Mouse (Mus musculus): Measurements from ENCODE around the gene Agap2.

DNA sequence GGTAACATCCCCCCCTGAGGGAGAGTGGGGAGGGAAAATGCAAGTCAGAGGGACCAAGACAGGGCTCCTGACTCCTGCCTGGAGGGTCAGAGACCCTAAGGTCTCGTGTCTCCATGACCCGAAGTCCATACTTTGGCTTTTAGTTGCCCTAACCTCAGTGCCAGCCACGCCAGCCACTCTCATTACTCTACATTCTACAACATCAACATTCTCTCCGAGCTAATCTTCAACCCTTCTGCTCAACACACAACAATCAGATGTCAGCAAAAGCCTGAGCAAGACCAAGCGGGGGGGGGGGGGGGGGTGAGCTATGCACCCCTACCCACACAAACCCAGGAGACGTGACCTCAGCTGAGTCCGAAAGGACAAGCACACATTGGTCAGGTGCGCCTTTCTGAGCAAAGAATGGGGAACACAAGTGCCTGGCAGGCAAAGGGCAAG lies 41.8 kb upstream of the Agap2 start:
- TF ChIP-seq POLR2A (IDR thresholded peaks at IDR 0.05; ENCODE audit: low read depth, low read length) (no peak), CTCF (IDR thresholded peaks at IDR 0.05; ENCODE audit: borderline replicate concordance, insufficient read depth, low read length) (no peak)

Data from embryonic fibroblast, embryonic 13.5 days (primary cell).